Mouse (Mus musculus) myocyte (in vitro differentiated cells): ENCODE measurements around the gene Arhgef12.

Experiments
- E2F4 ChIP-seq: IDR thresholded peaks from one replicate; pipeline ENCODE4 v1.6.1; 2011; ENCODE audit warnings: mild to moderate bottlenecking, control low read depth, moderate library complexity; ENCODE audit not compliant: insufficient read depth
- MYOG ChIP-seq, 3 experiments: IDR thresholded peaks; one replicate each; pipeline ENCODE4 v1.6.1; 2011; ENCODE audit warnings: control low read depth in 2 of 3, low read depth in 2 of 3, mild to moderate bottlenecking in 2 of 3; ENCODE audit not compliant: insufficient read length in 2 of 3, control insufficient read depth in 1 of 3, insufficient read depth in 1 of 3
- POLR2A ChIP-seq: IDR thresholded peaks from one replicate; pipeline ENCODE4 v1.6.1; 2011; ENCODE audit warnings: low read depth, mild to moderate bottlenecking, control low read depth, moderate library complexity; ENCODE audit not compliant: insufficient read length
- TCF3 ChIP-seq: IDR thresholded peaks from one replicate; pipeline ENCODE4 v1.6.1; 2011; ENCODE audit warnings: low read depth, control low read depth; ENCODE audit not compliant: insufficient read length
- USF1 ChIP-seq: IDR thresholded peaks from one replicate; pipeline ENCODE4 v1.6.1; 2011; ENCODE audit warnings: low read depth, mild to moderate bottlenecking, control low read depth, moderate library complexity

DNA sequence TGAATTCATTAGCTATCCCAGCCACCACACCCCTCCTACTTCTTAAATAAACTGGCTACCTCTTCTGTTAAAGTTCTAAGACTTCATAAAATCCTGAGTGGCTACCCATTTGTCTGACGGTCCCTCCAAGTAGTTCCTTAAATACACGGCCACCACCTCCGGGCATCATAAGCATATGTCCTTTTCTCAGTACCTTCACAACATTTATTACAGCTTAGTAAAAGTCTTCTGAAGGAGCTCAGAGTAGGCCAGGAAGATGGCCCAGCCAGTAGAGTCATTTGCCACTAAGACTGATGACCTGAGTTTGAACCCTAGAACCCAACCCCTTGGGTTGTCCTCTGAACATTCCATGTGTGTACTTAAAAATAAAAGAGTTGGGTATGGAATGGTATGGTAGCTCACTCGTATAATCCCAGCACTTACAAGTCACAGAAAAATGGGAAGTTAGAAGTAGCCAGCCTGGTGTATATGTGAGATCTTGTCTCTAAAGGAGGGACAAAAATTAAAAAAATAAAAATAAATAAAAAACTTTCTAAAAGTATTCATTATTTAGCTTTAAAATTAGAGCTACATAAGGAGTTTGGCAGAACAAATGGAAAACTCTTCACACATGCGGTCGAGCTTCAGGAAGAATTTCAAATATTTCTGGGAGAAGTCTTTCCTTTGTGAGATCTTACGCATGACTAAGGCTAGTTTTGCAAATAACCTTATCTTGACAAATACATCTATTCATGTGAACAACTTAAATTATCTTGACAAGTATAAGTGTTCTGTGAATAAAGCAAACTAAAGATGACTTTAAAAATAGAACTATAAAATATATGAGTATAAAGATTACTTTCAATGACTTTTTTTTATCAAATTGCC, 22.3 kb downstream of the Arhgef12 start:
- TF ChIP-seq USF1 = no peak
- TF ChIP-seq E2F4 = no peak
- no peak for TF ChIP-seq MYOG (IDR thresholded peaks at IDR 0.05; ENCODE audit: control insufficient read depth in 1 of 3, insufficient read depth in 1 of 3, insufficient read length in 2 of 3, low read depth in 2 of 3)
- no peak for TF ChIP-seq TCF3
- no peak for TF ChIP-seq POLR2A
